Mouse (Mus musculus): ENCODE data around the gene Myo3b.

- TF ChIP-seq CTCF (IDR thresholded peaks at IDR 0.05; ENCODE audit: low read depth) (no peak), EP300 (IDR thresholded peaks at IDR 0.05; ENCODE audit: low read depth) (no peak)
Observed at GRCm38 (mm10) chr2:70187040-70187439, 148.1 kb downstream of the Myo3b start.

Data from liver, embryonic 14.5 days (tissue).